Mouse (Mus musculus) telencephalon, adult 2 months (tissue): ENCODE results near the gene Mab21l3.

Experiments
- DNase-seq: peaks from one replicate; pipeline ENCODE4 v3.0.0-alpha.2; 2011; ENCODE audit warnings: low read depth, low spot score

Mab21l3 gene

GRCm38 (mm10) chr3:101803764-101804163 lies 45.0 kb downstream of the Mab21l3 start:
- DNase-seq: no peak

GRCm38 (mm10) chr3:101802746-101803145 lies 46.0 kb downstream of the Mab21l3 start:
- DNase-seq: no peak

- no peak for DNase-seq
Measured at GRCm38 (mm10) chr3:101800596-101801018, 48.2 kb downstream of the Mab21l3 start.

GRCm38 (mm10) chr3:101799852-101800595 lies 48.7 kb downstream of the Mab21l3 start:
- DNase-seq: no peak

GRCm38 (mm10) chr3:101797830-101798709 lies 50.7 kb downstream of the Mab21l3 start:
- no peak for DNase-seq

- DNase-seq: no peak
Measured at GRCm38 (mm10) chr3:101796212-101796611, 52.5 kb downstream of the Mab21l3 start.

- DNase-seq: no peak
Measured at GRCm38 (mm10) chr3:101795387-101796039, 53.2 kb downstream of the Mab21l3 start.

- DNase-seq: no peak
Measured at GRCm38 (mm10) chr3:101794666-101795065, 54.1 kb downstream of the Mab21l3 start.

GRCm38 (mm10) chr3:101794026-101794425 lies 54.7 kb downstream of the Mab21l3 start:
- DNase-seq: peak; percentile 81

- DNase-seq: no peak
Measured at GRCm38 (mm10) chr3:101792191-101792590, 56.6 kb downstream of the Mab21l3 start.

GRCm38 (mm10) chr3:101784768-101785424 lies 63.9 kb downstream of the Mab21l3 start:
- no peak for DNase-seq

- no peak for DNase-seq
Measured at GRCm38 (mm10) chr3:101783793-101784192, 65.0 kb downstream of the Mab21l3 start.

GRCm38 (mm10) chr3:101780874-101781483 lies 67.8 kb downstream of the Mab21l3 start:
- DNase-seq: peak; percentile 26

- DNase-seq: no peak
Measured at GRCm38 (mm10) chr3:101778896-101779665, 69.7 kb downstream of the Mab21l3 start.

- DNase-seq: no peak
Measured at GRCm38 (mm10) chr3:101775732-101776131, 73.0 kb downstream of the Mab21l3 start.

- no peak for DNase-seq
Measured at GRCm38 (mm10) chr3:101770540-101770939, 78.2 kb downstream of the Mab21l3 start.

GRCm38 (mm10) chr3:101763566-101763965 lies 85.2 kb downstream of the Mab21l3 start:
- no peak for DNase-seq
